Mouse (Mus musculus) left cerebral cortex, postnatal 25 days (tissue): Measurements from ENCODE around the gene Otof. TPM values are rescaled to one million over a fixed set of nuclear protein-coding genes. Genes with fewer than 3 reads are reported as not detected.

Experiments used
- DNase-seq, 2 experiments: peaks; one replicate each; pipeline ENCODE4 v3.0.0; 2022; ENCODE audit warnings: low spot score in 2 of 2, mixed read lengths in 1 of 2
- intact Hi-C: fragments of 180-260 bp; cut with DNase I; formaldehyde crosslinking; loops from one replicate; pipeline ENCODE4 v1.15.1; 2025
- total RNA-seq, 2 experiments: library from RNA; stranded (reverse); gene quantifications; 2 replicates each; pipeline ENCODE4 v1.2.3; 2021

Gene Otof
- total RNA-seq, 2 experiments from 2014 or later: 17.3 to 24.0 TPM

DNA sequence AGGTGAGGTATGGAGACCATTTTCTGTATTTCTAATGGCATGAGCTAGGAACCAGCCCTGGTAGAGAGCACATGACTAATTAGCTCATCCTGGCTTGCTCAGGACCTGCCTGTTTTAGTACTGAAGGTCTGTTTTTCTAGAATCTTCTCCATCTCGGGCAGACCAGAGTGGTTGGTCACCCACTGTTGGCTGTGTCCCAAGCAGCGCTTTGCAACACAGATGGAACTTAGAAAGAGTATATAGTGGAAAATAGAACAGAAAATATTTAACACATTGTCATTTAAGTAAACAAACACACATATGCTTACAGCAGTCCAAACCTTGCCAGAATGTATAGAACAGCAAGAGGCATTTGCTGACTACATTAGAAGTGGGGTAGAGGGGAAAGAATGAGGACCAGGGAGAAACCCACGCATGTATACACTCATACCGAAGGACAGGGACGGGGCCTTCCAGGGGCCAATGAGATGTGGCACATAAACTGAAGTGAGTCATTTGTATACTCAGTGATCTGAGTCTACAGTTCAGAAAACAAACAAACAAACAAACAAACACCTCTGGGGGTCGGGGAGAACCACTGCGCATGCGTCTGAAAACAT is 21.3 kb downstream of the Otof start:
- DNase-seq: no peak
- intact Hi-C loops: no loop called here

DNA sequence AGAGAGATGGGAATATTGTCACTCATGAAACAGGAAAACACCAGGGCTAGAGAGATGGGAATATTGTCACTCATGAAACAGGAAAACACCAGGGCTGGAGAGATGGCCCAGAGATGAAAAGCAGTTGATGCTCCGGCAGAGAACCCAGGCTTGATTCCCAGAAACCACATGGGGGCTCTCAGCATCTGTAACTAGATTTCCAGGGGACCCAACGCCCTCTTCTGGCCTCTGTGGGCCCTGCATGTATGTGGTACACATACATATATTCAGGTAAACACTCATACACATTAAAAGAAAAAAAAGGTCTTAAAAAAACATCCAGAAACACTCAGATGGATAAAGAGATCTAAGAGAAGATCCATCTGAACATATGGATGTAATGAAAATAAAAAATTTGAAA is 22.8 kb downstream of the Otof start:
- no peak for DNase-seq
- intact Hi-C loops: no loop called here

DNA sequence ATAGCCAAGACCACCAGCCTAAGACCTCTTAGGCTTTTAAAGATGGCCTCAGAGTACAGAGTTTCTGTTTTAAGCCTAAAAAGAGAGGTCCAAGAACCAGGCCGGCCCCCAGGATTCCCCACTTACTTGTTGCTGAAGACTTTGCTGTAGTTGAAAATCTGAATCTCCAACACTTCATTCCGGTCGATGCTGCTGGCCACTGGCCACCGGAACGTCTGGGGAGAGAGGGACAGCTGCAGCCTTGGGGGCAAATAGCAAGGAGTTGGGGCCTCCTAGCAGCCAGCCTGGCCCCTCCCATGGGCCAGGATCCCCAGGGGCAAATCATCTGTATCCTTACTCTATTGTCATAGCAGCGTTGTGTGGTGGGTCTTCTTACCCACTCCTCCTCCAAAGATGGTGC is 34.3 kb downstream of the Otof start:
- DNase-seq: no peak
- intact Hi-C loops: no loop called here

DNA sequence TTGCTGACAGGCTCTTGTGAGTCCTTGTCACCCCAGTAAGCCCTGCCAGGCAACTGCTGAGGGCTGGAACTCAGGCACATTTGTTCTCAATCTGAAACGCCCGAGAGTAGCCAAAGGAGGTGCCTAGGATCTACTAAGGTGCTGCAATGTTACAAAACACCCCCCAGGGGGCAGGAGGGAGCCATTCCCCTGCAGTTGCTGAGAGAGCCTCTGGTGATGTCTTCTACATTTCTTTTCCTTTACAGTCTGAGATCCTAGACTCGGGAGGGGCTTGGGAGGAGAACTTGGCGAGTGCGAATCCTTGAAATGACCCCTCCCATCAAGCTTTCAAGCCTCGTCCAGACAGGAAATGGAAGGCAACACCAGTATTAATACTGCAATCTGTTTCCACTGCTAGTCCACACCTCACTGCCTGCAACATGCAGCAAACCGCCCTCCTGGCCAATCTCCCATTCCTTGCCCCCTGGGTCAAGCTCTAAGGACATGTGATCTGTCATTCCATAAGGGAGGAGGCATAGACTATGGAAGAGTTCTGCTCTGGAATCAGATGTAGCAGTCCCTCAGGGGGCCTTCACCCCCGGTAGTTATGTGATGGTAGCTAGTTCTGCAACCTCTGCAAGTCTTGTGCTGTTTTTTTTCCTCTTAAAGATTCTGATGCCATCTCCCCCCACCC is 38.0 kb downstream of the Otof start:
- DNase-seq: peak; percentile 28 to 54
- intact Hi-C loops: loop anchor here (2.0 to 5.0 kb wide), 2 partner anchors 59 to 214 kb away; no protein-coding TSS in a partner anchor

DNA sequence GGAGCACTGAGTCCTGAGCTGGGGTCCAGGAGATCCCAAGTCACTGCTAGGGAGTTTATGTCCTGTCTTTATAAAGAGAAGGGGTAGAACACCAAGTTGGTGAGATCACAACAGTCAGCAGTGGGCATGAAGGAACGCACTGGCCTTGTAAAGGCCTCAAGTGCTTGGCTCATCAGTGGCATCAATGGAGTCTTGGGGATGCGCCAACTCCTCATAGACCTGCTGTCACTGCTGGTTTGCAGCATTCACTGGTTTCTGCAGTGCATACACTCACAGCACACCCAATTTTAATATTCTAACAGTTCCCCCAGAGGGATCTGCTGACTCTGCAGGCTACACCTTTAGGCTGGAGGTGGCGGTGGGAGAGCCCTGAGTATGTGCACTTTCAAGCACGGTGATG is 38.6 kb downstream of the Otof start:
- intact Hi-C loops: loop anchor here (2.0 to 5.0 kb wide), 2 partner anchors 60 to 214 kb away; no protein-coding TSS in a partner anchor
- no peak for DNase-seq

DNA sequence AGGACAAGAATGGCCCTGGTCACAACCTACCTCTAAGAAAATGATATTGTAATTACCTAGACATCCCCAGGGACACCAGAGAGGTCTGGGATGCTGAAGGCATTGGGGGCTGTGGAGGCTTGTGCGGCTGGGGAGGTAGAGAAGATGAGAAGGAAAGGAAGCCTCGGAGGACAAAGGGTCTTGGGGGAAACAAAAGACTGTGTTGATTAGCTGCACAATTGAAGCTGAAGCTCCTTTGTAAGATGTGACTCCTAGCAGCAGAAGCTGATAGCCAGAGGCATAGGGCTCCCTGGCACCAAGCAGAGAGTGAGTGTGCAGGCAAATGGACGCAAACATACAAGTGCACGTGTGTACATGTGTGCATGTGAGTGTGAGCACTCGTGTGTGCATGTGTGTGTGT is 45.1 kb downstream of the Otof start:
- intact Hi-C loops: no loop called here
- no peak for DNase-seq

DNA sequence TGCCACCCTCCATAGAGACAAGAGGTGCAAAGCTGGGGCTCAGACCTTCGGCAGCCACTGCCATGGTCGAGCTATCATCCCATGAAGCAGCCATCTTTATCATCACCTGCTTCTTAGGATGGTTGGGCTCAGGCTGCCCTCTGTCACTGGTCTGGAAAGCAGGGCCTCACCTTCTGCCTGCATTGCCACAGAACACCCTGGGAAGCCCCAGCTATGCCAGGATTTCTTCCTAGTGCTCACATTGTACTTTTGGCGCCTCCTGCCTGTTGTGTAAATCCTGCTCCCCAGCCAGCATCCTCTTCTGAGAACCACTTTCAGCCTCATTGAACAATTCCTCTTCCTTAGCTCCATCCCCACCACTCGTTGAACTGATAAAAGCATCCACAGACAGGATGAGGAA is 45.9 kb downstream of the Otof start:
- no peak for DNase-seq
- intact Hi-C loops: no loop called here

DNA sequence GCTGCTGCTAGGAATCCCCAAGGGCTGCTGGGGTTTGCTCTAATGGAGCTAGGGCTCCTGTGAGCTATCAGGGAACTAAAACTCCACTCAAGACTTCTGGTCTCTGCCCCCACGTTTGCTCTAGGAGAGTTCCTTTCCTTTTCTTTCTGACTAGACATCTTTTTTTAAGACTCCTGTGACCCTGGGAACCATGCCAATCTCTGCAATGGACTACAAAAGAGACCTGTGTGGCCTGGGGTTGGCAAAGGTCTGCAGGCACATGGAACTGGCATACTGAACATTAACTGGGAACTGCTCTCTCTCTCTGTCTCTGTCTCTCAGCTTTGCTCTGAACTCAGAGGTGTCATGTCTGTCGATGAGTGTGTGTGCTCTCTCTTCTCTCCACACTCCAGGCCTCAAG is 46.4 kb downstream of the Otof start:
- DNase-seq: no peak

DNA sequence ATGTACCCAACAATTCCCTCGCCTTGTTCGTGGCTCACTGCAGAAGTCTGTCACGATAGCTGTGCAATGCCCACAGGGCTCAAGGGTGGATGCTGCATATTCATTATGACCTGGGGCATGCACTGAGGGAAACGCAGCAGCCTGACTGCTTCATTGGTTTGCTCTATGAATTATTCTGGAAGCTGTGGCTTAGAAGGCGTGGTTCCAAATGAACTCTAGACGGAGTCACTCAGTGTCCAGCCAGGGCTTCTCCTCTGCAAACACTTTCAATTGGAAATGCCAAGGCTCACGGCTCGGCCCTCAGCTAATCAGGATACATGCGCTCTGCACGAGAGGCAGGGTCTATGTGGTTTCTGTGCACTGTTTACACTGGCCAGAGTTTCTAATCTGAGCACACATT is 50.2 kb downstream of the Otof start:
- DNase-seq: no peak
- intact Hi-C loops: no loop called here

More for the DNA sequence above, 46.4 kb downstream of the Otof start:
- intact Hi-C loops: no loop called here

DNA sequence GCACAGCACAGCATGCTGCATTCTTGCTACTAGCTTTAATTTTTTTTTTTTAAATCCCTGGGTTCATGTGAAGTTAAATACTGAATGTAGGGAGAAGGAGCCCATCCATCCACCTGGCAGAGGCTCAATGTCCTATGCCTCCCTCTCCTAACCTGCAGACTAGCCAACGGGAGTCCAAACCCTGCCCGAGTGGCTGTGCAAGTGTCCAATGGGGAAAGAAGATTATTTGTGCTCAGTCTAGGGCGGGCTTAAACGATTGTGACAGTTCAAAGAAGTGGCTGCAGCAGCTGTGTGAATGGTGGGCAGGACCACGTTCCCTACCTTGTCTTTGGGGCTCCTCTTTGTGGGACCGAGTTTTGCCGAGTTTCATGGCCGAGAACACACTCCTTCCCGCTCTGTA is 54.9 kb downstream of the Otof start:
- peak in 1 of 2 experiments; percentile 14 for DNase-seq
- intact Hi-C loops: no loop called here

DNA sequence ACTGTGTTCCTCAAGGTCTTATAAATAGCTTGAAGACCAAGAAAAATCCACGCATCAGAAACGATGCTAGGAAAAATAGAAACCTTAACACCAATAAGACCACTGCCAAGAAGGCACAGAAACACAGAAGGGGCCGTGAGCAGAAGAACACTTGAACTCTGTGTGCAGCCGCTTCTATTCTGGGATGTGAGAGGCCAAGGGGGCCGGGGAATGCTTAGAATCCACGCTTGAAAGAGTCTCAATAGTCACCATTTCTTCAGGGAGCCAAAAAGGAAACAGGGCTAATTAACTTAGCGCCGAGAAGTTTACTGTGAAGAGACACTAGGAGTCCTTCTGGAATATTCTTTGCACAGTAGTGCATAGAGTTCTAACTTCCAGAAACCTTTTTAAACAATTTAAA is 60.6 kb downstream of the Otof start:
- intact Hi-C loops: no loop called here
- DNase-seq: peak; percentile 22 to 43

DNA sequence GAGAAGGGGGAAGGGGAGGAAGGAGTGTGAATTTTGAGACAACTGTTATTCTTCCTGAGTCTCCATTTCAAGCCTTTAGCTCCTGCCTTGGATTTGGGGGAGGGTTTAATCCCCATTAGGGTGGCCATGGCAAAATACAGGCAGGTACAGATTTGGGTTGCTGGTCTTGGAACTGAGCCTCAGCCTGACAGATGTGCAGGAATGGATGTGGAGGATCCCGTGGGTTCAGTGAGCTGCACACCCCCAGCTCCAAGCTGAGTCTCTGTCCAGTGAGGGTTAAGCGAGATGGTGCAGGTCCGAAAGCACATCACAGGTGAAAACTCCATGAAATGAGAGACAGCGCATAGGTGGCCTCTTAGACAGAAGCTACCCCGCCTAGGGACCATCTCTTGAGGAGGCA is 61.2 kb downstream of the Otof start:
- intact Hi-C loops: no loop called here
- peak in 1 of 2 experiments; percentile 8 for DNase-seq

DNA sequence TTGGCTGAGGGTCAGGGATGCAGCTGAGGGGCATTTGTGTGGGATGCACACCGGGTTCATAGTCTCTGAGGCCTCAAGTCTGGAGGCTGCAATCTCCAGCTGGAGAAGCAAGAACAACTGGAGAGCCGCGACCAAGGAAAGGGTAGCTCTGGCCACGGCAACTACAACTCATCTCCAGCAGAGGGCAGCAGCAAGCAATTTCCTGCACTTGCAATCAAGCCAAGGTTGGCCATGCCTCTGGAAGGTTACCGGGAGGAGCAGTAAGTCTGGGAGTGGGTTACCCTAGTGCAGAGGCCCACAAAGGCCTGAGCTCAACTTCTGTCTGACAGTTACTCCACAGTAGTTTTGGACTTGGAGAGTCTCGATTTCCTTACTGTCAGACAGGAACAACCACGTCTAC is 70.3 kb downstream of the Otof start:
- intact Hi-C loops: loop anchor here (1.0 kb wide), 1 partner anchor 91 kb away; no protein-coding TSS in a partner anchor
- peak; percentile 55 for DNase-seq

DNA sequence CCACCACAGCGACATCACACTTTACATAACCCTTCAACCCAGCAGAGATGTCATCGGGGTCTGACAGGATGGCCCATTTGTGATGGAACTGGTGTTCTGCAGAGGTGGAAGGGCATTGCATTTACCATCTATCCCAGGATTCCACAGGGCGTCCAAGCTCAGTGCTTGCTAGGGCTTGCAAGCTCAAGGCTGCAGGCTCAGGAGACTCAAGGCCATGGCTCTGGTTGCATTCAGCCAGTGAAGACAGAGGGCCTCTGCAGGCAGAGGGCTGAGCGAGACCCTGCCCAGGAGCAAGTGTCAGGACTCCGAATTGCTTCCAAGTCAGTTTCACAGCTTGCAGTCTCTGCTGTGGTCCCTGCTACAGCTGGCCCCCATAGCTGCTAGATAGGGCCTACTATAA is 71.9 kb downstream of the Otof start:
- intact Hi-C loops: no loop called here
- DNase-seq: no peak

DNA sequence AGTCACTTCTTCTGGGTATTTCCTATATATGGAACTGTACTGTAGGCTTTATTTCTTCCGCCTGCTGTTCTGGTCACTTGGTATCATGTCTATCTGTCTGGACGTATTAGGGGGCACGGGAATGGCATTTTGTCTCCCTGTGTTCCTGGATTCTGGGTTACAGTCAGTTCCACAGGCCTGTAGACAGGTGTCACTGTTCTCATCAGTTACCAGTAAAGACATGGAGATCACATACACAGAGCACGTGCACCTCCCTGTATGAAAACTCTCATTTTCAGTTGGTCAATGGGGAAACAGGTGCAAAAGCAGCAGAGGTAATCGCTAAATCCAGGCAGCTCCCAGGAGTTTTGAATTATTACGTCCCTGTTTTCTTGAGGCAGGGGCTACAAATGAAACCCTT is 74.0 kb downstream of the Otof start:
- intact Hi-C loops: no loop called here
- no peak for DNase-seq

DNA sequence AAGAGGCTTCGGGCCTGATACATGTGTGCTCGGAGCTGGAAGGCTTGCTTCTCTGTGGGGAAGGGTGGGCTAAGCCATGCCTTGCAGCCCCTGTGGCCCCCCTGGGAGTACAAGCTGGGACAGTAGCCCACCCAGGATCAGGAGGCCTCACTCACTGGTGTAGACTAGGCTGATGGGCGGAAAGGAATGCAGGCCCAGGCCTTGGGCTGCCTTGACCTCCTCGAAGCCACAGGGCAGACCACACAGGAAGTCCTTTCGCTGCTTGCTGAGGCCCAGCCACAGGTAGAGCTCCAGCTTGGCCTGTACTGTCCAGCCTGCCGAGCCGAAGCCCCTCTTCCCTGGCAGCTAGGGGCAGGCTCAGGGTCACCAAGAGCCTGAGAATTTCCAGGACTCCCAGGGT is 78.9 kb downstream of the Otof start:
- intact Hi-C loops: no loop called here
- DNase-seq: no peak

DNA sequence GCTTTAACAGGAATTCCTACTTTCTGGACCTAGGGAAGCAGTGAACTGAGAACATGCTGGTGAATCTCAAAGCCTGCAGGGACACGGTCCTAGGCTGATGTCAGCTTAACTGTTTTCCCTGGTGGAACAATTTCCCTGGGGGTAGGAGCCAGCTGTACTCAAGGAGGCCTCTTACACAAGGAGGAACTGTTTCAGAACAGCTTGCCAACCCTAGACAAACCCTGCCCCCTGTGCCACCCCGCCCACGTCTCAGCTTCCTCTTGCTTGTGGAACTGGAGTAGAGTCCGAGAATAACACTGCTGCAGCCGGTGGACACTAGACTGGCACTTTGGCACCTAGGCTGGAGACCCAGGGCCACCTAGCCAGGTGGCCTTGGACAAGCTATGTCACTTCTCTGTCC is 92.3 kb downstream of the Otof start:
- peak in 1 of 2 experiments; percentile 60 for DNase-seq
- intact Hi-C loops: no loop called here

DNA sequence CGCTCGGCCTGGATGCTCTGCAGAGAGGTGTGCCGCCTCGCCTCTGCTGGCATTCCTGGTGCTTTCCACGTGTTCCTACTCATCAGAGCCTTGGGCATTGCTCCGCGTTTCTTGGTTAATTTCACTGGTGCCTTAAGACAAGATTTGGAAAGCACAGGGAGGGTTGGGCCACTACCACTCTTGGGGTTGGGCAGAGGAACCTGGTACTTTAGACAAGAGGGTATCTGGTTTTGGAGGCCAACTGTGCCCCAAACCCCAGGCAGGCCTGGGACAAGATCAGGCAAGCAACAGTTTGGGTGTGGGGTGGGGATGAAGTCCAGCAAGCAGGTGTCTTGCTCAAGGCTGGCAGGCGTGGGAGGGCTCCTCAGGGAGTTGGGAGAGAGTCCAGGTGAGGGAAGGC is 94.3 kb downstream of the Otof start:
- intact Hi-C loops: no loop called here
- DNase-seq: no peak

DNA sequence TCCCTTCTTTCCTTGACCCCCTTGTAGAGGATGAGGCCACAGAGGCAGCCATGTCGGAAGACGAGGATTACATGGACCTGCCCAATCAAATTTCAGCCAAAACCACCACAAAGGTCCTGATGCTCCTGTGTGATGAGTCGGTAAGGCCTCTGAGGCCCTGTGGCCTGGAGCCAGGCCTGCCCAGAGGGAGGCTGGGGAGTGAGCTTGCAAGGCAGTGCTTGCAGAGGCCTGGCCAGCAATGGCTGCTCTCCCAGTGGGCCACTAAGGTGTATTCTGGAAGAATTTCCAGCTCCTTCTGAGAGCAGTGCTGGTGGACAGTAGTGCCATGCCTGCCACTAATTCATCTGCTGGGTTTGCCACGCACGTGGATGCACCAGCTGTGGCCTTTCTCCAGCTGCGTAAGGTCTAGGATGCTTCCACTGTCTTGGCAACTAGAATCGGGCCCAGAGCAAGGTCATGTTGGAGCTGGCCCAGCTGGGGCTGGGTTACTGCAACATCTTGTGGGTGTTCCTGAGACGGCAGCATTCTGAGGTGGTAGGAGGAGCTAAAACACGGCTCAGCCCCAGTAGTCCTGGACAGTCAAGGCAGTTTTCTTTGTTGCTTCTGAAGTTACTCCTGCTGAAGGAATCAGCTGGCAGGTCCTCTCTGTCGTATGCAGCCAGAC is 103.2 kb downstream of the Otof start:
- intact Hi-C loops: no loop called here
- no peak for DNase-seq

DNA sequence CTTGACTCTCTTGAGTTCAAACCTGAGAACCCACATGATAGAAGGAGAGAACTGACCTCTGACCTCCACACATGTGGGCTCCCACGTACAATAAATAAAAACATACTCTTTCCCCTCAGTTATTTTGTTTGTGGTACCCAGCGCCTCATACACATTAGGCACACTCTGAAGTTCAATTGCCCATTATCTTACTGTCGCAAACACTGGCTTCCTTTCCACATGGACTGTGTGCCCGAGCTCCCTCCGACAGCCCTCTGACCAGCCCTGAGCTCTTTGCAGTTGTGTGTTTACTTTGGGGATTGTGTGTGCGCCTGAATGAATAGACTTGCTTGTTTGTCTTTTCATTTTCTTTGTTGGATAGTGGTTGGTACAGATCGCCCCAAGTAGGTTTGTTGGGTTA is 105.1 kb downstream of the Otof start:
- no peak for DNase-seq
- intact Hi-C loops: no loop called here

DNA sequence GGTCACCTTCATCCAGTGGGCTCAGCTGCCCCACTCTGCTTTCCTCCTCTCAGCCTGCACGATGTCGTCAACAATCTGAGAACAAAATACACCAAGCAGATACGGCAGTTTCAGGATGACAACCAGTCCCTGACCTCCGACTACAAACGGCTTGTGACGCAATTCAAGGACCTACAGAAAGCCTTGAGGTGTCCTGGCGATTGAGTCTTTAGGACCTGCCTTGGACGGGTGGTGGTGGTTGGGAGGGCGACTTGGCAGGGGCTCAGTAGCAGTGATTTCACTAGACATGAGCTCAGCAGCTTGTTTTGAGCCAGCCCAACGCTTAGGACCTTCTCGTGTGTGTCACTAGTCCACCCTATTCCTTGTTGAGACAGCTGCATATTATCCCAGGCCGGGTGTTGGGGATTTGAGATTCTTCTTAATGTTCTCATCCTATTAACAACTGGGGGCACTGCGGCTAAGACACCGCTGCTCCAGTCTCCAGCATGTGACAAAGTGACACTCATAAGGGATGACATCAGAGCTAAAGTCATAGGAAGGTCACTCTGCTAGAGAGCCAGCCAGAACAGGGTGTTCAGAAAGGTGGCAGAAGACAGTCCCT is 106.1 kb downstream of the Otof start:
- no peak for DNase-seq
- intact Hi-C loops: no loop called here
